Mouse (Mus musculus) megakaryocyte-erythroid progenitor cell, adult 5-6 weeks (primary cell): ENCODE results near the gene Pask. TPM values are rescaled to one million over a fixed set of nuclear protein-coding genes. Genes with fewer than 3 reads are reported as not detected.

Experiments used
- ATAC-seq: replicated peaks from 2 replicates; pipeline ENCODE4 v1.8.0; 2016; ENCODE audit warnings: mild to moderate bottlenecking, inconsistent platforms; ENCODE audit not compliant: severe bottlenecking, poor library complexity, low FRiP score, low TSS enrichment
- total RNA-seq, 2 experiments: library from RNA; stranded (forward) in 1 of 2; stranded (reverse) in 1 of 2; fragments of 200-1000, 215-1000 nt in 1 of 2; fragments of >200 nt in 1 of 2; fragmentation: Nextera tagmentation in 1 of 2; gene quantifications; 2 replicates each; pipeline ENCODE4 v1.2.3; 2014 to 2017

Pask gene
- total RNA-seq, 2 experiments from 2014 or later, result 24.5 to 25.5 TPM

DNA sequence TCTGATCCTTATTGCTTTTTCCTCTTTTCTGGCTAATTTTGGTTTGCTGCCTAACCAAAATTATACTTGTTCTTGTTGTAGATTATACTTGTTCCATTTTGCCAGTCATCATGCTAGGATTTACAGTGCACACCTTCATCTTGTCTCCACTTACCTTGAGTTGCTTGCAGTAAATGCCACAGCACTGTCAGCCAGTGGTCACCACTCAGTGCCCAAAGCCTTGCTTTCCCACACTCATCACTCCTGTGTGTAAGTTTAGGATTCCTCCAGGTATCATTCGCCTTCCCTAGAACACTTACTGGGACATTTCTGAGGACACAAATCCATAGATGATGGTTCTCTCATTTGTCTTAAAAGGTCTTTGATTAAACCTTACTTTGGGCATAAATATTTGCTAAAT is 51.7 kb downstream of the Pask start:
- no peak for ATAC-seq

- ATAC-seq, result no peak
These were observed 52.3 kb downstream of the Pask start for GRCm38 (mm10) chr1:93290956-93291355.

DNA sequence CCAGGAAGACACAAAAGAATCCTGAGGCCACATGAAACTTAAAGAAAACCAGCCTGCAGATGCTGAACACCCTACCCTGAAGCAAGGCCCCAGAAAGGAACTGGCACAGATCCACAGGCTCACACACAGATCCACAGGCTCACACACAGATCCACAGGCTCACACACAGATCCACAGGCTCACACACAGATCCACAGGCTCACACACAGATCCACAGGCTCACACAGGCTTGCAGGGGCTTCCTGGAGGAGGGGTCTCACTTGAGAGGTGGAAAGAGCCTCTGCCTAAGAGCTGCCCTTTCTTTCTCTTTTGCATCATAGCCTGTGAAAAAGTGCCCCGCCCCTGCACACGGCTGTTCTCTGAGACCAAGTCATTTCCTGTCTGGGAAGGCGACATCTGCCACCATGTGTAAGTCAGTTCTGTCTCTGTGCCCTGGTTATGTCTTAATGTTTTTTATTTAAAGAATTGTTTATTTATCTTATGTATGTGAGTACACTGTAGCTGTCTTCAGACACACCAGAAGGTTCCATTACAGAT is 53.5 kb downstream of the Pask start:
- ATAC-seq, result peak; percentile 37; the same call in 1 of the 2 replicates

DNA sequence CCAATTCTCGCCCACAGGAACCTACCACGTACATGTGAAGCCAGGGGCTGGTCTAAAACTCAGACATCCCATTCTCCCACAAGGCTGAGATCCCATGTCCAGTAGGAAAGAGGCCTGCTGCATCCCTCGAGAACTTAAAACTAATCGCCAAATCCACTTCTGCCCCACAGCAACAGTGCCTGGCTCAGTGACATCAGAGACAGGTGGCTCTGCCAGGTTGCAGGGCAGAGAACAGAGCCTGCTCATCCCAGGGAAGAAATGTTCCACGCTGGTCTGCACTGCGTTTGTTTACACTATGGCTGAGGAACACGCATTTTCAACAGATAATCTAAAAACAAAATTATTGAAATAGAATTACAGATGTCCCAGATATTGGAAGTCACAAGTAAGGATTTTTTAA is 66.2 kb downstream of the Pask start:
- ATAC-seq, result no peak

GRCm38 (mm10) chr1:93275561-93275960 is 67.7 kb downstream of the Pask start:
- ATAC-seq, result no peak

- ATAC-seq, result peak; percentile 81
These were observed 70.9 kb downstream of the Pask start for GRCm38 (mm10) chr1:93272409-93272821.

- ATAC-seq, result no peak
These were observed 71.5 kb downstream of the Pask start for GRCm38 (mm10) chr1:93271751-93272150.

DNA sequence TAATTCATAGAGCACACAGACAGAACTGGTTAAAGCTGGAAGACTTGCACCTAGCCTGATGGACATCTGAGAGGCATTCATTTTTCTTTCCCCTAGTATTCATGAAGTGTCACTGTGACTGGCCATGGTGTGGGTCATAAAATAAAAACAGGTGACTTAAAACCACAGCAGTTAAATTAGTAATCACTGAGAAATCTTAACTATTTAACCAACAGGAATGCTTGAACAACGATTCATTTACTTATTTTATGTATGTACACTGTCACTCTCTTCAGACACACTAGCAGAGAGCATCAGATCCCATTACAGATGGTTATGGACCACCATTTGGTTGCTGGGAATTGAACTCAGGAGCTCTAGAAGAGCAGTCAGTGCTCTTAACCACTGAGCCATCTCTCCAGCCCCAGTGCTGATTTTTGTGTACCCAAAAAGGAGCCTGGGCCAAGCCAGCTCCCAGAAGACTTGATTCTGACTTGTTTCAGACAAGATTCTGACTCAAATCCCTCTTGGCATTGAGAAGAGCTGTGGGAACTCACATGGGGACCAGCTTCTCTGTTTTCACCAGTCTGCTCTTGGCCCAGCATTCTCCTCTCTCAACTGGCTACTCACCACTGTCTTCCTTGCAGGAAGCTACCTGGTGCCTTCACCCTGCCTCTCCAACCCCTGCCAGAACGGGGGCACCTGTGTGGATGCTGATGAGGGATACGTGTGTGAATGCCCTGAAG is 72.6 kb downstream of the Pask start:
- no peak for ATAC-seq

GRCm38 (mm10) chr1:93268246-93268645 is 75.0 kb downstream of the Pask start:
- ATAC-seq, result no peak

- ATAC-seq, result no peak
These were observed 76.1 kb downstream of the Pask start for GRCm38 (mm10) chr1:93267207-93267606.

Other genes starting within 250 kb of the Pask start
- gene Kif1a, start 241.5 kb downstream of the Pask start, total RNA-seq (2014; fragmentation: Nextera tagmentation), result not detected in 2 replicates
- not detected in 2 replicates for gene Kif1a, start 241.5 kb downstream of the Pask start, total RNA-seq (2017)
- not detected in 2 replicates for gene Agxt, start 208.2 kb downstream of the Pask start, total RNA-seq (2014; fragmentation: Nextera tagmentation)
- gene Agxt, start 208.2 kb downstream of the Pask start, total RNA-seq (2017), result not detected in 2 replicates
- not detected in 2 replicates for gene 2310007B03Rik, start 182.5 kb downstream of the Pask start, total RNA-seq (2014; fragmentation: Nextera tagmentation)
- not detected in 2 replicates for gene 2310007B03Rik, start 182.5 kb downstream of the Pask start, total RNA-seq (2017)
- gene Crocc2, start 174.8 kb downstream of the Pask start, total RNA-seq (2014; fragmentation: Nextera tagmentation), result not detected in 2 replicates
- not detected in 2 replicates for gene Crocc2, start 174.8 kb downstream of the Pask start, total RNA-seq (2017)
- gene Sned1, start 107.6 kb downstream of the Pask start, total RNA-seq (2014; fragmentation: Nextera tagmentation), result 0.27 TPM in 1 of 2 replicates, not detected in the other
- not detected in 2 replicates for gene Sned1, start 107.6 kb downstream of the Pask start, total RNA-seq (2017)
- 16.7 and 20.3 TPM in 2 replicates for gene Mterf4, start 37.6 kb downstream of the Pask start, total RNA-seq (2014; fragmentation: Nextera tagmentation)
- gene Mterf4, start 37.6 kb downstream of the Pask start, total RNA-seq (2017), result 23.6 and 29.4 TPM in 2 replicates
- 30.1 and 33.7 TPM in 2 replicates for gene Ppp1r7, start 628 bp downstream of the Pask start, total RNA-seq (2014; fragmentation: Nextera tagmentation)
- 34.3 and 50.2 TPM in 2 replicates for gene Ppp1r7, start 628 bp downstream of the Pask start, total RNA-seq (2017)
- 0.37 TPM in 1 of 2 replicates, not detected in the other for gene Ano7, start 30.4 kb upstream of the Pask start, total RNA-seq (2014; fragmentation: Nextera tagmentation)
- gene Ano7, start 30.4 kb upstream of the Pask start, total RNA-seq (2017), result 1.3 TPM in 1 of 2 replicates, not detected in the other
- gene Hdlbp, start 135.3 kb upstream of the Pask start, total RNA-seq (2014; fragmentation: Nextera tagmentation), result 121 and 153 TPM in 2 replicates
- gene Hdlbp, start 135.3 kb upstream of the Pask start, total RNA-seq (2017), result 76.8 and 113 TPM in 2 replicates
- 3.0 and 8.4 TPM in 2 replicates for gene Farp2, start 168.6 kb upstream of the Pask start, total RNA-seq (2014; fragmentation: Nextera tagmentation)
- gene Farp2, start 168.6 kb upstream of the Pask start, total RNA-seq (2017), result 2.0 and 2.2 TPM in 2 replicates